8 mouse cellular contexts compared by ENCODE assay signal in genomic region chr6:112108651-112109050, GRCm38 (mm10).
DNase-seq lines count a peak whose midpoint lies in the region; ATAC-seq and TF ChIP-seq lines count a peak whose summit lies in the region.
"Had no signal": no experiment of that assay in that cellular context is flagged by ENCODE, and none has a peak within 500 bp of the region (broad histone marks: within the 10 kb centered on the region; RNA-seq: fewer than 3 reads in every experiment).

No protein-coding gene starts in this region.

- intact Hi-C loops in left cerebral cortex, postnatal 14 days (cut with DNase I) = no loop called here

- H3K9me3 ChIP-seq in midbrain, postnatal 0 days (ENCODE audit: low read length) = no peaks in the 10 kb centered on the region
- H3K9me3 ChIP-seq in midbrain, embryonic 11.5 days (ENCODE audit: control insufficient read depth, low read length) = no peaks in the 10 kb centered on the region
- H3K9me3 ChIP-seq in hindbrain, embryonic 12.5 days (replicated peaks) = no peaks in the 10 kb centered on the region

- no peak overlapping the region for H3K9ac ChIP-seq in midbrain, postnatal 0 days (replicated peaks; ENCODE audit: low read length, poor library complexity, severe bottlenecking)
- no peak overlapping the region for H3K9ac ChIP-seq in midbrain, embryonic 11.5 days (ENCODE audit: low read length)
- no peak overlapping the region for H3K9ac ChIP-seq in hindbrain, embryonic 12.5 days

- WGBS in midbrain, postnatal 0 days = 82% methylated on average over 13 of the region's 13 CpGs
- WGBS in midbrain, embryonic 11.5 days = 94% methylated on average over 13 of the region's 13 CpGs
- 92% methylated on average over 13 of the region's 13 CpGs for WGBS in hindbrain, embryonic 12.5 days

- H3K27ac ChIP-seq in midbrain, postnatal 0 days (ENCODE audit: low read depth, low read length) = no peak overlapping the region
- no peak overlapping the region for H3K27ac ChIP-seq in midbrain, embryonic 11.5 days (ENCODE audit: low read depth, low read length)
- H3K27ac ChIP-seq in hindbrain, embryonic 12.5 days = no peak overlapping the region

- no peaks in the 10 kb centered on the region for H3K36me3 ChIP-seq in midbrain, postnatal 0 days (ENCODE audit: insufficient read depth, low read length)
- no peaks in the 10 kb centered on the region for H3K36me3 ChIP-seq in midbrain, embryonic 11.5 days (ENCODE audit: control insufficient read depth, insufficient read depth, low read length)
- no peaks in the 10 kb centered on the region for H3K36me3 ChIP-seq in hindbrain, embryonic 12.5 days

- TF ChIP-seq CTCF in midbrain, postnatal 0 days (IDR thresholded peaks at IDR 0.05) = no peak

- H3K4me3 ChIP-seq in midbrain, postnatal 0 days (ENCODE audit: low read depth, low read length) = no peak overlapping the region
- H3K4me3 ChIP-seq in midbrain, embryonic 11.5 days (ENCODE audit: low read depth, low read length) = no peak overlapping the region
- H3K4me3 ChIP-seq in hindbrain, embryonic 12.5 days = no peak overlapping the region

- no peaks in the 10 kb centered on the region for H3K4me1 ChIP-seq in midbrain, postnatal 0 days (ENCODE audit: insufficient read depth, low read length)
- no peaks in the 10 kb centered on the region for H3K4me1 ChIP-seq in midbrain, embryonic 11.5 days (ENCODE audit: control insufficient read depth, insufficient read depth, low read length)
- no peaks in the 10 kb centered on the region for H3K4me1 ChIP-seq in hindbrain, embryonic 12.5 days

- peak; percentile 64 for DNase-seq in midbrain, postnatal 0 days (ENCODE audit: low spot score)
- DNase-seq in midbrain, embryonic 11.5 days (ENCODE audit: low spot score, missing footprints) = no peak
- peak; percentile 28 to 47 for DNase-seq in frontal cortex, postnatal 25 days (ENCODE audit: low spot score in 2 of 2)
- DNase-seq in left cerebral cortex, postnatal 14 days (ENCODE audit: low spot score in 2 of 2) = peak; percentile 77 to 92
- no peak for DNase-seq in yolk sac, embryonic 10.5 days (ENCODE audit: low spot score)
- no peak for DNase-seq in ovary, adult 18-20 months (ENCODE audit: low spot score)
- DNase-seq: thymus, postnatal 25 days had no signal

- H3K27me3 ChIP-seq in midbrain, postnatal 0 days (ENCODE audit: insufficient read depth, low read length) = no peaks in the 10 kb centered on the region
- no peaks in the 10 kb centered on the region for H3K27me3 ChIP-seq in midbrain, embryonic 11.5 days (ENCODE audit: control insufficient read depth, insufficient read depth, low read length)
- H3K27me3 ChIP-seq in hindbrain, embryonic 12.5 days = no peaks in the 10 kb centered on the region

- ATAC-seq in midbrain, postnatal 0 days (ENCODE audit: low FRiP score) = no peak
- no peak for ATAC-seq in midbrain, embryonic 11.5 days (ENCODE audit: low FRiP score)
- no peak for ATAC-seq in hindbrain, embryonic 12.5 days (ENCODE audit: low FRiP score)

- H3K4me2 ChIP-seq in midbrain, postnatal 0 days (ENCODE audit: low read depth, low read length, poor library complexity, severe bottlenecking) = no peak overlapping the region
- no peak overlapping the region for H3K4me2 ChIP-seq in midbrain, embryonic 11.5 days
- H3K4me2 ChIP-seq in hindbrain, embryonic 12.5 days (replicated peaks) = no peak overlapping the region

Comparison
In these comparisons a context has a peak if more than half of its experiments do, and no peak if none do; other contexts are left out.
1. DNase-seq: peak in midbrain, postnatal 0 days (single experiment), frontal cortex, postnatal 25 days (2 of 2) and left cerebral cortex, postnatal 14 days (2 of 2); none in midbrain, embryonic 11.5 days (single experiment), yolk sac, embryonic 10.5 days (single experiment) and ovary, adult 18-20 months (single experiment).